Mouse (Mus musculus): Measurements from ENCODE around the gene Adgrg2. TPM values are rescaled to one million over a fixed set of nuclear protein-coding genes. Genes with fewer than 3 reads are reported as not detected.

Gene Adgrg2
- polyA plus RNA-seq, 1 experiment from 2014 or later = 0.54 TPM

DNA sequence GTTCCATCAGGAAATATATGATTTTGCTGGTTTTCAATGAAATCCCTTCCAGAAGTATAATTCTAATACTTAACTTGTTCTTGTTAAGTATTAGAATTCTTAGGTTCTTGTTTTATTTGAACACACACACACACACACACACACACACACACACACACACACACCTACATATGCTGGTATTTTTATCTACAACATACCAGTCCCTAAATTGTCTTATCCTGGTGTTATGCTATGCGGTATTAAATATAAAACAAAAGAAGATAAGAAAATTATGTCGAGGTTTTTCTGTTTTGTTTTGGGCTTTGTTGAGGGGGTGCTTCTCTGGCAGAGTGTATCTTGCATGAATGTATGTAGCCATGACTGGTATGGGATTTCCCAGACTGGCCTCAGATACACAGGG, 99.3 kb downstream of the Adgrg2 start:
- no peak overlapping the region for H3K27ac ChIP-seq (ENCODE audit: low read length)
- 42% methylated on average over 2 of the region's 2 CpGs for WGBS (ENCODE audit: insufficient replicate concordance)

GRCm38 (mm10) chrX:160494333-160494732, 103.8 kb downstream of the Adgrg2 start:
- 48% methylated on average over 2 of the region's 3 CpGs for WGBS (ENCODE audit: insufficient replicate concordance)
- H3K4me2 ChIP-seq (ENCODE audit: low read depth, low read length) = no peak overlapping the region
- no peaks in the 10 kb centered on the region for H3K27me3 ChIP-seq (ENCODE audit: control insufficient read depth, insufficient read depth, low read depth, low read length)
- no peaks in the 10 kb centered on the region for H3K36me3 ChIP-seq (ENCODE audit: control insufficient read depth, insufficient read depth)
- no peaks in the 10 kb centered on the region for H3K4me1 ChIP-seq (ENCODE audit: control insufficient read depth, low read depth, low read length)
- no peak overlapping the region for H3K27ac ChIP-seq (ENCODE audit: low read length)
- H3K4me3 ChIP-seq (ENCODE audit: low read depth, low read length) = no peak overlapping the region
- no peak for ATAC-seq (ENCODE audit: low read depth)
- H3K9ac ChIP-seq (ENCODE audit: low read depth, low read length) = no peak overlapping the region
- H3K9me3 ChIP-seq (replicated peaks; ENCODE audit: control insufficient read depth, low read length) = no peaks in the 10 kb centered on the region

More for the DNA sequence above, 99.3 kb downstream of the Adgrg2 start:
- Histone ChIP-seq H3K4me1 (ENCODE audit: control insufficient read depth, low read depth, low read length) (no peaks in the 10 kb centered on the region), H3K9ac (ENCODE audit: low read depth, low read length) (no peak overlapping the region), H3K27me3 (ENCODE audit: control insufficient read depth, insufficient read depth, low read depth, low read length) (no peaks in the 10 kb centered on the region), H3K9me3 (replicated peaks; ENCODE audit: control insufficient read depth, low read length) (no peaks in the 10 kb centered on the region), H3K4me2 (ENCODE audit: low read depth, low read length) (no peak overlapping the region), H3K36me3 (ENCODE audit: control insufficient read depth, insufficient read depth) (no peaks in the 10 kb centered on the region), H3K4me3 (ENCODE audit: low read depth, low read length) (no peak overlapping the region)
- no peak for ATAC-seq (ENCODE audit: low read depth)

DNA sequence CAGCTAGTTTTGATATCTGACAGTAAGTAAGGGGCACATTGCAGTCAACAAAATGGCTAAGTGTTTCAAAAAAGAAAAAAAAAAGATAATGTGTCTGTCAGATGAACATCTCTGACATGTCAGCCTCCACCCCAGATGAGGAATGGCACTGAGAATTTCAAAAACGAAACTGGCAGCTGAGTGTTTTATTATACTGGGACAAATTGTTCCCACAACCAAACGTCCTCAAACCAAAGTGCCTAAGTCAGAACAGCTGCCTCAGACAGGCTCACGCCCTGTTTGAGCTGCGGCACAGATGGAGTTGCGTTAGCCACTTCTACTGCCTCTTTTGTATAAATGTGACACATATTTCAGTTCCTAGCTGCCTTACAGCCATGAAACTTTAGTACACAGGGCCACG, 104.4 kb downstream of the Adgrg2 start:
- H3K4me2 ChIP-seq (ENCODE audit: low read depth, low read length) = no peak overlapping the region
- no peaks in the 10 kb centered on the region for H3K27me3 ChIP-seq (ENCODE audit: control insufficient read depth, insufficient read depth, low read depth, low read length)
- H3K4me1 ChIP-seq (ENCODE audit: control insufficient read depth, low read depth, low read length) = no peaks in the 10 kb centered on the region
- ATAC-seq (ENCODE audit: low read depth) = no peak
- H3K36me3 ChIP-seq (ENCODE audit: control insufficient read depth, insufficient read depth) = no peaks in the 10 kb centered on the region
- H3K9me3 ChIP-seq (replicated peaks; ENCODE audit: control insufficient read depth, low read length) = no peaks in the 10 kb centered on the region
- 60% methylated on average over 6 of the region's 6 CpGs for whole genome bisulfite sequencing (ENCODE audit: insufficient replicate concordance)
- H3K4me3 ChIP-seq (ENCODE audit: low read depth, low read length) = no peak overlapping the region
- H3K9ac ChIP-seq (ENCODE audit: low read depth, low read length) = no peak overlapping the region
- no peak overlapping the region for H3K27ac ChIP-seq (ENCODE audit: low read length)

GRCm38 (mm10) chrX:160496473-160496872, 106.0 kb downstream of the Adgrg2 start:
- Histone ChIP-seq H3K9me3 (replicated peaks; ENCODE audit: control insufficient read depth, low read length) (no peaks in the 10 kb centered on the region), H3K9ac (ENCODE audit: low read depth, low read length) (no peak overlapping the region), H3K27ac (ENCODE audit: low read length) (no peak overlapping the region), H3K4me1 (ENCODE audit: control insufficient read depth, low read depth, low read length) (no peaks in the 10 kb centered on the region; the same call in 1 of the 2 replicates), H3K4me3 (ENCODE audit: low read depth, low read length) (no peak overlapping the region), H3K4me2 (ENCODE audit: low read depth, low read length) (no peak overlapping the region; the same call in 1 of the 2 replicates), H3K27me3 (ENCODE audit: control insufficient read depth, insufficient read depth, low read depth, low read length) (no peaks in the 10 kb centered on the region), H3K36me3 (ENCODE audit: control insufficient read depth, insufficient read depth) (no peaks in the 10 kb centered on the region)
- no peak for ATAC-seq (ENCODE audit: low read depth)
- 37% methylated on average over 5 of the region's 5 CpGs for WGBS (ENCODE audit: insufficient replicate concordance)

DNA sequence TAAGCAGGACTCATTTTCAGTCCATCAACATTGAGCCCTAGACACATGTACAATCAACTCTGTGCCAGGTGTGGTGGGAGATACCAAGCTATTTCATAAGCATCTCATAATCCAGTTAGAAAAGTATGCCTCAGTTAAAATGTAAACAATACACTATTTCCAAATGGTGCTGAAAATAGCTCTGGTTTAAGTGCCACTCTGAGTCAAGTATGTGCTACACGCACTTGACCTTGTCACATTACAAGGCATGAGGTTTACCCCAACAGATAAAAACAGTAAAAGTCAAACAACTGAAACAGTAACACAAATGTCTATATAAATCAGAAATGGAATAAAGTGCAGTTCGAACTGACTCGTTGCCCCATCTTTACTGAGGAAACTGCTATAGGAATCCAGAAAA, 110.6 kb downstream of the Adgrg2 start:
- Histone ChIP-seq H3K36me3 (ENCODE audit: control insufficient read depth, insufficient read depth) (no peaks in the 10 kb centered on the region), H3K9me3 (replicated peaks; ENCODE audit: control insufficient read depth, low read length) (no peaks in the 10 kb centered on the region), H3K4me2 (ENCODE audit: low read depth, low read length) (peak overlapping the region; percentile 42; the same call in 1 of the 2 replicates), H3K9ac (ENCODE audit: low read depth, low read length) (no peak overlapping the region), H3K27me3 (ENCODE audit: control insufficient read depth, insufficient read depth, low read depth, low read length) (no peaks in the 10 kb centered on the region), H3K4me1 (ENCODE audit: control insufficient read depth, low read depth, low read length) (peaks cover 3% of the 10 kb centered on the region), H3K4me3 (ENCODE audit: low read depth, low read length) (no peak overlapping the region), H3K27ac (ENCODE audit: low read length) (no peak overlapping the region)
- no peak for ATAC-seq (ENCODE audit: low read depth)
- 65% methylated on average over 3 of the region's 3 CpGs for WGBS (ENCODE audit: insufficient replicate concordance)

- peak overlapping the region; percentile 42 for H3K4me2 ChIP-seq (ENCODE audit: low read depth, low read length)
- H3K9ac ChIP-seq (ENCODE audit: low read depth, low read length) = peak overlapping the region; percentile 29; the same call in 1 of the 2 replicates
- H3K4me3 ChIP-seq (ENCODE audit: low read depth, low read length) = peak overlapping the region; percentile 64
- no peaks in the 10 kb centered on the region for H3K27me3 ChIP-seq (ENCODE audit: control insufficient read depth, insufficient read depth, low read depth, low read length)
- no peaks in the 10 kb centered on the region for H3K9me3 ChIP-seq (replicated peaks; ENCODE audit: control insufficient read depth, low read length)
- 16% methylated on average over 12 of the region's 12 CpGs for WGBS (ENCODE audit: insufficient replicate concordance)
- no peaks in the 10 kb centered on the region for H3K36me3 ChIP-seq (ENCODE audit: control insufficient read depth, insufficient read depth)
- peak; percentile 65 for ATAC-seq (ENCODE audit: low read depth)
- H3K4me1 ChIP-seq (ENCODE audit: control insufficient read depth, low read depth, low read length) = peaks cover 3% of the 10 kb centered on the region
- H3K27ac ChIP-seq (ENCODE audit: low read length) = no peak overlapping the region; the same call in 1 of the 2 replicates
Measured at GRCm38 (mm10) chrX:160501687-160502047, 111.2 kb downstream of the Adgrg2 start.

- WGBS (ENCODE audit: insufficient replicate concordance) = 14% methylated on average over 61 of the region's 61 CpGs
- Histone ChIP-seq H3K9me3 (replicated peaks; ENCODE audit: control insufficient read depth, low read length) (no peaks in the 10 kb centered on the region), H3K4me3 (ENCODE audit: low read depth, low read length) (peak within 1 kb of the TSS; percentile 64), H3K9ac (ENCODE audit: low read depth, low read length) (peak within 1 kb of the TSS; percentile 56), H3K4me2 (ENCODE audit: low read depth, low read length) (peak within 1 kb of the TSS; percentile 68), H3K27ac (ENCODE audit: low read length) (peak within 1 kb of the TSS; percentile 75), H3K27me3 (ENCODE audit: control insufficient read depth, insufficient read depth, low read depth, low read length) (no peaks in the 10 kb centered on the region), H3K4me1 (ENCODE audit: control insufficient read depth, low read depth, low read length) (peaks cover 3% of the 10 kb centered on the region), H3K36me3 (ENCODE audit: control insufficient read depth, insufficient read depth) (no peaks in the 10 kb centered on the region)
- peak; percentile 94 for ATAC-seq (ENCODE audit: low read depth)
Measured at GRCm38 (mm10) chrX:160502048-160503041, 111.9 kb downstream of the Adgrg2 start, which contains the start of gene Phka2. Phka2 (plus strand) TSS chrX:160502166.

GRCm38 (mm10) chrX:160509046-160509445, 118.6 kb downstream of the Adgrg2 start:
- Histone ChIP-seq H3K4me1 (ENCODE audit: control insufficient read depth, low read depth, low read length) (no peaks in the 10 kb centered on the region), H3K36me3 (ENCODE audit: control insufficient read depth, insufficient read depth) (no peaks in the 10 kb centered on the region), H3K27me3 (ENCODE audit: control insufficient read depth, insufficient read depth, low read depth, low read length) (no peaks in the 10 kb centered on the region), H3K4me3 (ENCODE audit: low read depth, low read length) (no peak overlapping the region), H3K9ac (ENCODE audit: low read depth, low read length) (no peak overlapping the region), H3K4me2 (ENCODE audit: low read depth, low read length) (no peak overlapping the region), H3K27ac (ENCODE audit: low read length) (no peak overlapping the region), H3K9me3 (replicated peaks; ENCODE audit: control insufficient read depth, low read length) (no peaks in the 10 kb centered on the region)
- WGBS (ENCODE audit: insufficient replicate concordance) = 48% methylated on average over 1 of the region's 1 CpGs
- no peak for ATAC-seq (ENCODE audit: low read depth)

- Histone ChIP-seq H3K27me3 (ENCODE audit: control insufficient read depth, insufficient read depth, low read depth, low read length) (no peaks in the 10 kb centered on the region), H3K9me3 (replicated peaks; ENCODE audit: control insufficient read depth, low read length) (no peaks in the 10 kb centered on the region), H3K36me3 (ENCODE audit: control insufficient read depth, insufficient read depth) (no peaks in the 10 kb centered on the region), H3K4me3 (ENCODE audit: low read depth, low read length) (no peak overlapping the region), H3K9ac (ENCODE audit: low read depth, low read length) (no peak overlapping the region), H3K27ac (ENCODE audit: low read length) (no peak overlapping the region), H3K4me2 (ENCODE audit: low read depth, low read length) (no peak overlapping the region), H3K4me1 (ENCODE audit: control insufficient read depth, low read depth, low read length) (no peaks in the 10 kb centered on the region)
- no peak for ATAC-seq (ENCODE audit: low read depth)
- 12% methylated on average over 2 of the region's 2 CpGs for WGBS (ENCODE audit: insufficient replicate concordance)
Measured at GRCm38 (mm10) chrX:160510197-160510596, 119.7 kb downstream of the Adgrg2 start.

Data from liver, embryonic 16.5 days (tissue).